Mouse (Mus musculus): ENCODE data around the gene Tamm41. TPM values are rescaled to one million over a fixed set of nuclear protein-coding genes. Genes with fewer than 3 reads are reported as not detected.

Gene Tamm41
- polyA plus RNA-seq, 1 experiment from 2014 or later = 83.0 TPM

Other genes starting within 250 kb of the Tamm41 start
- gene Vgll4, start 67.9 kb downstream of the Tamm41 start, polyA plus RNA-seq (2016; fragmentation: Nextera tagmentation; extraction: Ambion mirVana) = 73.3 and 86.6 TPM in 2 replicates
- gene Syn2, start 97.0 kb upstream of the Tamm41 start, polyA plus RNA-seq (2016; fragmentation: Nextera tagmentation; extraction: Ambion mirVana) = 4.6 and 4.7 TPM in 2 replicates
- gene Gm17482, start 189.5 kb upstream of the Tamm41 start, polyA plus RNA-seq (2016; fragmentation: Nextera tagmentation; extraction: Ambion mirVana) = not detected in 2 replicates
- 0.25 and 0.29 TPM in 2 replicates for gene Timp4, start 214.3 kb upstream of the Tamm41 start, polyA plus RNA-seq (2016; fragmentation: Nextera tagmentation; extraction: Ambion mirVana)